Mouse (Mus musculus) yolk sac, embryonic 10.5 days (tissue): ENCODE results near the gene 9130409I23Rik.

Experiments
- DNase-seq: peaks from one replicate; pipeline ENCODE4 v3.0.0-alpha.2; 2017; ENCODE audit warnings: low spot score

Gene 9130409I23Rik

GRCm38 (mm10) chr1:181050937-181051336 is at the start of gene 9130409I23Rik:
TSS of gene 9130409I23Rik (plus strand) at chr1:181051237.
- DNase-seq: no peak

GRCm38 (mm10) chr1:181001621-181002020 is 49.4 kb upstream of the 9130409I23Rik start:
- DNase-seq: no peak

- no peak for DNase-seq
Observed at GRCm38 (mm10) chr1:181003790-181004189, 47.2 kb upstream of the 9130409I23Rik start.

GRCm38 (mm10) chr1:181005331-181005730 is 45.7 kb upstream of the 9130409I23Rik start:
- DNase-seq: peak; percentile 27

GRCm38 (mm10) chr1:181007831-181008230 is 43.2 kb upstream of the 9130409I23Rik start:
- DNase-seq: no peak

- no peak for DNase-seq
Observed at GRCm38 (mm10) chr1:181008266-181008665, 42.8 kb upstream of the 9130409I23Rik start.

GRCm38 (mm10) chr1:181009011-181009590 is 41.9 kb upstream of the 9130409I23Rik start:
- no peak for DNase-seq

GRCm38 (mm10) chr1:181009754-181010153 is 41.3 kb upstream of the 9130409I23Rik start:
- DNase-seq: peak; percentile 11

GRCm38 (mm10) chr1:181010171-181010932 is 40.7 kb upstream of the 9130409I23Rik start:
- DNase-seq: no peak

GRCm38 (mm10) chr1:181011601-181012000 is 39.4 kb upstream of the 9130409I23Rik start:
- DNase-seq: no peak

GRCm38 (mm10) chr1:181012416-181012815 is 38.6 kb upstream of the 9130409I23Rik start:
- DNase-seq: no peak

- DNase-seq: no peak
Observed at GRCm38 (mm10) chr1:181013446-181013845, 37.6 kb upstream of the 9130409I23Rik start.

GRCm38 (mm10) chr1:181014731-181015500 is 36.1 kb upstream of the 9130409I23Rik start:
- DNase-seq: no peak

- DNase-seq: no peak
Observed at GRCm38 (mm10) chr1:181015558-181015957, 35.5 kb upstream of the 9130409I23Rik start.

- no peak for DNase-seq
Observed at GRCm38 (mm10) chr1:181016045-181016444, 35.0 kb upstream of the 9130409I23Rik start.

GRCm38 (mm10) chr1:181016532-181017131 is 34.4 kb upstream of the 9130409I23Rik start:
- peak; percentile 28 for DNase-seq

- DNase-seq: peak; percentile 81
Observed at GRCm38 (mm10) chr1:181017212-181017711, 33.8 kb upstream of the 9130409I23Rik start.

- DNase-seq: no peak
Observed at GRCm38 (mm10) chr1:181017890-181018420, 33.1 kb upstream of the 9130409I23Rik start.

- no peak for DNase-seq
Observed at GRCm38 (mm10) chr1:181020756-181021487, 30.1 kb upstream of the 9130409I23Rik start, which contains the start of gene Ephx1. TSS of gene Ephx1 (minus strand) at chr1:181020904.

- no peak for DNase-seq
Observed at GRCm38 (mm10) chr1:181021488-181021865, 29.6 kb upstream of the 9130409I23Rik start.

- peak; percentile 37 for DNase-seq
Observed at GRCm38 (mm10) chr1:181022265-181022664, 28.8 kb upstream of the 9130409I23Rik start.
